Comparison of ENCODE assay signal across 20 mouse cellular contexts in the genomic region with DNA sequence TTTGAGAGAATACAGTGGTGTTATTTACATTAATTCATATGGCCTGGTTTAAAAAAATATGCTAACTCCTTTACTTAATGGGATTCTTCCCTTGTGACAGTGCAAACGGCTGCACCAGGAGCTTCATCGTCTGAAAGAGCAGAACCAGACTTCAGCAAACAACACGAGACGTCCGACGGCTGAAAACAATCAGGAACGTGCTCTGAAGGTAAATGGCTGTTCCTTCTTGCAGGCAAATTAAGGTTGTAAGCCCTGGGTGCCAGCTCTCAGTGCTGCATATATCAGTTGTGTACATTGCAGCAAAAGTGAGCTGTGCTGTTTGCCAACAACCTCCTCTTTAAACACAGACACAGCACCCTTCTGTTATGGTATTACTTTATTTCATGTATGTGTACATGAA.
A peak's percentile ranks its signal among the peaks of the same experiment; 100 is the strongest.
DNase-seq lines count a peak whose midpoint lies in the region; ATAC-seq and TF ChIP-seq lines count a peak whose summit lies in the region.
"Had no signal": no experiment of that assay in that cellular context is flagged by ENCODE, and none has a peak within 500 bp of the region (broad histone marks: within the 10 kb centered on the region; RNA-seq: fewer than 3 reads in every experiment).

No protein-coding gene starts in this region.

- ATAC-seq in hindbrain, embryonic 11.5 days (ENCODE audit: low FRiP score) = no peak
- ATAC-seq in hindbrain, embryonic 12.5 days (ENCODE audit: low FRiP score) = no peak
- peak; percentile 56; the same call in 1 of the 2 replicates for ATAC-seq in midbrain, embryonic 11.5 days (ENCODE audit: low FRiP score)
- ATAC-seq in midbrain, embryonic 14.5 days (ENCODE audit: low FRiP score, low TSS enrichment) = no peak
- ATAC-seq in midbrain, embryonic 16.5 days = no peak
- ATAC-seq in liver, postnatal 0 days = no peak
- ATAC-seq: forebrain, embryonic 13.5 days; forebrain, embryonic 15.5 days; forebrain, postnatal 0 days had no signal

- H3K4me1 ChIP-seq in hindbrain, embryonic 11.5 days (replicated peaks; ENCODE audit: control insufficient read depth, insufficient read depth, low read length) = no peaks in the 10 kb centered on the region
- H3K4me1 ChIP-seq in hindbrain, embryonic 12.5 days = no peaks in the 10 kb centered on the region
- H3K4me1 ChIP-seq in midbrain, embryonic 11.5 days (ENCODE audit: control insufficient read depth, insufficient read depth, low read length) = no peaks in the 10 kb centered on the region
- no peaks in the 10 kb centered on the region for H3K4me1 ChIP-seq in midbrain, embryonic 10.5 days
- H3K4me1 ChIP-seq in midbrain, embryonic 14.5 days (ENCODE audit: control insufficient read depth, insufficient read depth, low read length) = no peaks in the 10 kb centered on the region
- H3K4me1 ChIP-seq in midbrain, embryonic 16.5 days (ENCODE audit: control insufficient read depth, insufficient read depth, low read length) = no peaks in the 10 kb centered on the region
- H3K4me1 ChIP-seq in liver, postnatal 0 days (ENCODE audit: insufficient read depth) = no peaks in the 10 kb centered on the region
- H3K4me1 ChIP-seq: embryonic facial prominence, embryonic 10.5 days; embryonic facial prominence, embryonic 12.5 days; forebrain, embryonic 13.5 days; forebrain, embryonic 15.5 days had no signal

- H3K27me3 ChIP-seq in hindbrain, embryonic 11.5 days (ENCODE audit: control insufficient read depth, insufficient read depth, low read length) = no peaks in the 10 kb centered on the region
- H3K27me3 ChIP-seq in hindbrain, embryonic 12.5 days = no peaks in the 10 kb centered on the region
- no peaks in the 10 kb centered on the region for H3K27me3 ChIP-seq in midbrain, embryonic 11.5 days (ENCODE audit: control insufficient read depth, insufficient read depth, low read length)
- no peaks in the 10 kb centered on the region for H3K27me3 ChIP-seq in midbrain, embryonic 10.5 days (ENCODE audit: low read depth, poor library complexity, severe bottlenecking)
- no peaks in the 10 kb centered on the region for H3K27me3 ChIP-seq in midbrain, embryonic 14.5 days (ENCODE audit: control insufficient read depth, insufficient read depth, low read length)
- H3K27me3 ChIP-seq in midbrain, embryonic 16.5 days (ENCODE audit: control insufficient read depth, insufficient read depth, low read depth, low read length) = no peaks in the 10 kb centered on the region
- H3K27me3 ChIP-seq in liver, postnatal 0 days (ENCODE audit: insufficient read depth, low read length) = no peaks in the 10 kb centered on the region
- H3K27me3 ChIP-seq: embryonic facial prominence, embryonic 12.5 days; forebrain, embryonic 13.5 days; forebrain, embryonic 15.5 days had no signal

- H3K4me2 ChIP-seq in hindbrain, embryonic 11.5 days (replicated peaks; ENCODE audit: low read depth, low read length) = no peak overlapping the region
- no peak overlapping the region for H3K4me2 ChIP-seq in hindbrain, embryonic 12.5 days (replicated peaks)
- H3K4me2 ChIP-seq in midbrain, embryonic 11.5 days = no peak overlapping the region
- H3K4me2 ChIP-seq in midbrain, embryonic 14.5 days (ENCODE audit: low read length) = no peak overlapping the region
- H3K4me2 ChIP-seq in midbrain, embryonic 16.5 days (ENCODE audit: low read length) = no peak overlapping the region
- no peak overlapping the region for H3K4me2 ChIP-seq in liver, postnatal 0 days (ENCODE audit: low read depth, low read length)
- H3K4me2 ChIP-seq: embryonic facial prominence, embryonic 12.5 days; forebrain, embryonic 13.5 days; forebrain, embryonic 15.5 days had no signal

- H3K4me3 ChIP-seq in hindbrain, embryonic 11.5 days (ENCODE audit: low read depth, low read length) = no peak overlapping the region
- H3K4me3 ChIP-seq in hindbrain, embryonic 12.5 days = no peak overlapping the region
- H3K4me3 ChIP-seq in midbrain, embryonic 11.5 days (ENCODE audit: low read depth, low read length) = no peak overlapping the region
- no peak overlapping the region for H3K4me3 ChIP-seq in midbrain, embryonic 10.5 days
- no peak overlapping the region for H3K4me3 ChIP-seq in midbrain, embryonic 14.5 days (replicated peaks; ENCODE audit: low read depth, low read length)
- no peak overlapping the region for H3K4me3 ChIP-seq in midbrain, embryonic 16.5 days (ENCODE audit: low read depth, low read length)
- H3K4me3 ChIP-seq in liver, postnatal 0 days (ENCODE audit: low read depth, low read length) = no peak overlapping the region
- H3K4me3 ChIP-seq: embryonic facial prominence, embryonic 10.5 days; embryonic facial prominence, embryonic 12.5 days; forebrain, embryonic 13.5 days; forebrain, embryonic 15.5 days had no signal

- H3K9me3 ChIP-seq in hindbrain, embryonic 11.5 days (ENCODE audit: control insufficient read depth, low read length) = no peaks in the 10 kb centered on the region
- H3K9me3 ChIP-seq in hindbrain, embryonic 12.5 days (replicated peaks) = no peaks in the 10 kb centered on the region
- no peaks in the 10 kb centered on the region for H3K9me3 ChIP-seq in midbrain, embryonic 11.5 days (ENCODE audit: control insufficient read depth, low read length)
- H3K9me3 ChIP-seq in midbrain, embryonic 10.5 days (replicated peaks) = no peaks in the 10 kb centered on the region
- H3K9me3 ChIP-seq in midbrain, embryonic 14.5 days (ENCODE audit: control insufficient read depth, low read length) = no peaks in the 10 kb centered on the region
- no peaks in the 10 kb centered on the region for H3K9me3 ChIP-seq in midbrain, embryonic 16.5 days (replicated peaks; ENCODE audit: control insufficient read depth, low read length, poor library complexity, severe bottlenecking)
- no peaks in the 10 kb centered on the region for H3K9me3 ChIP-seq in liver, postnatal 0 days (ENCODE audit: low read length)
- H3K9me3 ChIP-seq: embryonic facial prominence, embryonic 10.5 days; embryonic facial prominence, embryonic 12.5 days; forebrain, embryonic 13.5 days; forebrain, embryonic 15.5 days had no signal

- no peak for TF ChIP-seq EP300 in liver, postnatal 0 days (IDR thresholded peaks at IDR 0.05; ENCODE audit: low read depth)

- no peaks in the 10 kb centered on the region for H3K36me3 ChIP-seq in hindbrain, embryonic 11.5 days (ENCODE audit: control insufficient read depth, insufficient read depth, low read length)
- H3K36me3 ChIP-seq in hindbrain, embryonic 12.5 days = no peaks in the 10 kb centered on the region
- no peaks in the 10 kb centered on the region for H3K36me3 ChIP-seq in midbrain, embryonic 11.5 days (ENCODE audit: control insufficient read depth, insufficient read depth, low read length)
- 0 out of 2 replicates have a peak, but pooled peaks cover 3% of the 10 kb centered on the region for H3K36me3 ChIP-seq in midbrain, embryonic 10.5 days
- H3K36me3 ChIP-seq in midbrain, embryonic 14.5 days (ENCODE audit: control insufficient read depth, insufficient read depth, low read length) = no peaks in the 10 kb centered on the region
- no peaks in the 10 kb centered on the region for H3K36me3 ChIP-seq in midbrain, embryonic 16.5 days (ENCODE audit: control insufficient read depth, insufficient read depth, low read length)
- no peaks in the 10 kb centered on the region for H3K36me3 ChIP-seq in liver, postnatal 0 days (replicated peaks; ENCODE audit: insufficient read depth, low read length)
- H3K36me3 ChIP-seq: embryonic facial prominence, embryonic 10.5 days; embryonic facial prominence, embryonic 12.5 days; forebrain, embryonic 15.5 days had no signal

- WGBS in hindbrain, embryonic 11.5 days = 67% methylated on average over 7 of the region's 7 CpGs
- WGBS in hindbrain, embryonic 12.5 days = 79% methylated on average over 7 of the region's 7 CpGs
- WGBS in midbrain, embryonic 11.5 days = 79% methylated on average over 7 of the region's 7 CpGs
- 83% methylated on average over 7 of the region's 7 CpGs for WGBS in midbrain, embryonic 10.5 days
- 66% methylated on average over 7 of the region's 7 CpGs for WGBS in midbrain, embryonic 14.5 days
- WGBS in midbrain, embryonic 16.5 days = 70% methylated on average over 7 of the region's 7 CpGs
- 70% methylated on average over 7 of the region's 7 CpGs for WGBS in liver, postnatal 0 days (ENCODE audit: insufficient replicate concordance)

- no peak for TF ChIP-seq CTCF in brain, embryonic 14.5 days (IDR thresholded peaks at IDR 0.05; ENCODE audit: borderline replicate concordance, extremely low read depth, insufficient read depth, insufficient read length)
- no peak for TF ChIP-seq CTCF in liver, postnatal 0 days (IDR thresholded peaks at IDR 0.05; ENCODE audit: low read depth)

- no peak overlapping the region for H3K9ac ChIP-seq in hindbrain, embryonic 11.5 days (ENCODE audit: low read depth, low read length)
- no peak overlapping the region for H3K9ac ChIP-seq in hindbrain, embryonic 12.5 days
- H3K9ac ChIP-seq in midbrain, embryonic 11.5 days (ENCODE audit: low read length) = no peak overlapping the region
- H3K9ac ChIP-seq in midbrain, embryonic 14.5 days (replicated peaks; ENCODE audit: low read length) = no peak overlapping the region
- no peak overlapping the region for H3K9ac ChIP-seq in midbrain, embryonic 16.5 days (ENCODE audit: low read depth, low read length)
- no peak overlapping the region for H3K9ac ChIP-seq in liver, postnatal 0 days (replicated peaks)
- H3K9ac ChIP-seq: embryonic facial prominence, embryonic 12.5 days; forebrain, embryonic 13.5 days; forebrain, embryonic 15.5 days; forebrain, postnatal 0 days had no signal

- H3K27ac ChIP-seq in hindbrain, embryonic 11.5 days (ENCODE audit: low read depth, low read length) = no peak overlapping the region
- H3K27ac ChIP-seq in hindbrain, embryonic 12.5 days = no peak overlapping the region
- H3K27ac ChIP-seq in midbrain, embryonic 11.5 days (ENCODE audit: low read depth, low read length) = no peak overlapping the region
- H3K27ac ChIP-seq in midbrain, embryonic 10.5 days (replicated peaks) = no peak overlapping the region
- no peak overlapping the region for H3K27ac ChIP-seq in midbrain, embryonic 14.5 days (replicated peaks; ENCODE audit: low read depth, low read length)
- no peak overlapping the region for H3K27ac ChIP-seq in midbrain, embryonic 16.5 days (ENCODE audit: low read length)
- no peak overlapping the region for H3K27ac ChIP-seq in liver, postnatal 0 days (ENCODE audit: low read depth)
- H3K27ac ChIP-seq: embryonic facial prominence, embryonic 10.5 days; embryonic facial prominence, embryonic 12.5 days; forebrain, embryonic 13.5 days; forebrain, embryonic 15.5 days had no signal

- DNase-seq in hindbrain, embryonic 11.5 days (ENCODE audit: low spot score) = peak; percentile 7
- peak; percentile 77 for DNase-seq in midbrain, embryonic 11.5 days (ENCODE audit: low spot score, missing footprints)
- DNase-seq in midbrain, embryonic 10.5 days (ENCODE audit: low spot score) = no peak
- peak; percentile 34 for DNase-seq in midbrain, embryonic 14.5 days
- peak; percentile 61 for DNase-seq in brain, embryonic 14.5 days (ENCODE audit: low read depth)
- DNase-seq in liver, postnatal 0 days = no peak
- DNase-seq: adrenal gland, adult 2 months; adrenal gland, postnatal 10 days; adrenal gland, postnatal 25 days; cerebellum, adult 11-12 months; cerebellum, adult 2 months; cerebellum, adult 9-10 months; cerebellum, postnatal 25 days; forebrain, postnatal 0 days had no signal

- TF ChIP-seq POLR2A in brain, embryonic 14.5 days (IDR thresholded peaks at IDR 0.05; ENCODE audit: borderline replicate concordance, extremely low read depth, insufficient read depth, insufficient read length, poor library complexity, severe bottlenecking) = no peak

Comparison
In these comparisons a context has a peak if more than half of its experiments do, and no peak if none do; other contexts are left out.
1. DNase-seq: peak in hindbrain, embryonic 11.5 days (single experiment), midbrain, embryonic 11.5 days (single experiment), midbrain, embryonic 14.5 days (single experiment) and brain, embryonic 14.5 days (single experiment); none in midbrain, embryonic 10.5 days (single experiment) and liver, postnatal 0 days (single experiment).